Mouse (Mus musculus) brain, embryonic 18.5 days (tissue): Measurements from ENCODE around the gene Gm1123.
A peak's percentile ranks its signal among the peaks of the same experiment; 100 is the strongest.

Source experiments
- DNase-seq: peaks from one replicate; pipeline ENCODE4 v3.0.0-alpha.2; 2012; ENCODE audit warnings: low read depth, low spot score

The Gm1123 gene

GRCm38 (mm10) chr9:99009069-99009897 lies 26.2 kb downstream of the Gm1123 start:
- no peak for DNase-seq

- no peak for DNase-seq
Observed at GRCm38 (mm10) chr9:99001326-99001725, 34.2 kb downstream of the Gm1123 start.

DNA sequence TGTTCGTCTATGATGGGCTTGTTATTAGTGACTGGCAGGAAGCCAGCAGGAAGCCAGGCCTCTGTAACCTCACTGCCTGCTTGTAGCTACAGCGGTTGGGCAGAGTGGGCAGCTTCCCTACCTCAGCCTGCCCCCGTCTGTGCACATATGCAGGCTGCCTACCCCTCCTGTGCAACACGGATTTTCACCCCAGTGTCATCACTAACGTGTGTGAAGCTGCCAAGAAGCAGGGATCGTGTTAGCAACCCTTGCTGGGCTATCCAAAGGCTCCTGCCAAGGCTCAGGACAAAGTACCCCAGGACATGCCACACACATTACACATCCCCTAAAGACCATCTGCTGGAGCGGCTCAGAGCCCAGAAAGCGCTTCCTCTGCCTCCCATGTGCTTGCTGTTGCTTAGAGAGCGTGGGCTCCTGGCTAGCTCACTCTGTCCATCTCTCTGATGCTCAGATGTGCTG lies 35.6 kb downstream of the Gm1123 start:
- DNase-seq, result no peak

DNA sequence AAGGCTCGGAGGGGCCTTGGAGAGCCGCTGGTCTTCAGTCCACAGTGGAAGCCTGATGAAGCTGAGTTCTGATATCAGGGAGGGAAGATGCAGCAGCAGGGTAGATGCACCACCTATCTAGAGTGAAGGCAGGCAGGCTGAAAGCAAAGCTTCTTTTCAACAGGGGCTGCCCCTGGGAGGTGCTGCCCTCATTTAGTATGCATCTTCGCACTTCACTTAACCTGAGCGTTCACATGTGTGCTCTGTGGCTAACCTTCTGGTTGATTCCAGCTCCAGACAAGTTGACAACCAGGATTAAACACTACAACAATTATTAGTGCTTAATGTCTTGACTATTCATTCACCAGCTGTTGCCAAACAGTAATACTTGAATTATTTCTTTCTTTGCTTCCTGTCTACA lies 41.4 kb downstream of the Gm1123 start:
- DNase-seq, result no peak

DNA sequence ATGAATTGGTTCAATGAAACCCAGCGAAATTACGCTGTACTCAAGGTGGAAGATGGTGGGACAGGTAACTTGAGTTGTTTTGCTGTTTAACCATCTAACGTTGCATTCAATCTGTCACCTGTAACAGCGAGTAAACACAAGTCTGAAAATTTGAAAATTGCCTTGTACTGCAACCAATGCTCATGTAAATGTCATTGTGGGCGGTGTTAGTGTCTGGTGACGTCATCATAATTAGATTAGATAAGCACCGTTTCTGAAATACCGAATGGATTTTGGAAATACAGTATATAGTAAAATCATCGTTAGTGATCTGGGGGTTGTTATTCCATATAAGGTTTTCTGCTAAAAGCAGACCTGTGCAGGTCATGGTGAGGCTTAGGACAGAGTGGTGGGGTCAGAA lies 48.4 kb downstream of the Gm1123 start:
- no peak for DNase-seq

DNA sequence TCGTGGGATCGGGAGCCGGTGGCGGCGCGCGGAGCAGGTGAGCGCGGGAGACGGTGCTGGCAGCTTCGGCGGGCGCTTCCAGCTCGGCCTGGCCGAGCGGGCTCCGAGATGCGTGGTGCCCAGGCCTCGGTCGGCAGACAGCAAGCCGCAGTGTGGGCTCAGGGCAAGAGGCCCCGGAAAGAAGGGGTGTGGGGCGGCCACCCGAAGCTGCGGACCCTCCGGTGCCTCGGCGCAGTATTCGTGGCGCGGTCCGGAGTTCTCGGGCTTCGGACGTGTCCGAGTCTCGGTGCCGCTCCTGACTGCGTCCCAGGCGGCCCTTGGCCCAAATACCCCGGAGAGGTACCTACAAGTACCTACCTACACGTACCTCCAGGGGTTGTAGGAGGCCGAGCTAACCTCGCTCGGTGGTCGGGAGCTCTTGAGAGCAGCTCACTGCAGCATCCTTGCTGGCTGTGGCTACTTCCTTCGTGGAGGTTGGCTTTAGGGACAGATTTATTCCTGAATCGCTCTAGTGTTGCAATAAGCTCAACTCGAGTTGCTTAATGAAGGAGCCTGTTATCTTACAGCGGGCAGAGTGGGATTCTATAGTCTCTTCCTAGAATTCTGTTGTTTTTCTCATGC lies 48.9 kb downstream of the Gm1123 start:
- no peak for DNase-seq

DNA sequence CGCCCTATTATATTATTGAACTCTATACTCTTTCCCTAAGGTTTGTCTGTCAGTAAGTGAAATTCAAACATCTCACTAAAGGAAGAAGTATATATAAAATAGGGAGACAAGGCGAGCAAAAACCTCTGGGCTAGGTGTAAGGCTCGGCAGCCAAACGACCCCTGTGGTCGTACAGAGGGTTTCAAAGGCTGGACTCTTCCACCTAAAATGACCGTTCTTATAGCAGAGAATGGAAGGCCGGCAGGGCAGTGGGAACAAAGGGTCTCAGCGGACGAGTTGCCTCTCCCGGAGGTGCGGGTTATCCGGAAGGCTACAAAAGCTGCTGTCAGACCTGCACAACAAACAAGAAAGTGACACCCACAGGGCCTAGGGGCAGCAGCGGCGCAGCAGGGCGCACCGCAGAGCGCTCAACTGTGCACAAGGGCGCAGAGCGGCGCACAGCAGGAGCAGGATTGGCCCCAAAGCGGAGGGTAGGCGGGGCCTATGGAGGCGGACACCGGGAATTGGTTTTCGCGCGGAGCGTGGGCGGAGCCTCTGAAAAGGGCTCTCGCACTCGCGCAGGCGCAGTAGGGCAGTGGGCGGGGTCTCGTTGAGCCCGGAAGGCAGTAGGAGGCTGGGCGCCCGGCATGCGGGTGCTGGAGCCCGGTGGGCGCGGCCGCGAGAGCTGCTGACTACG lies 49.6 kb downstream of the Gm1123 start, which contains the start of gene Faim:
Gene Faim (plus strand): TSS at position 574 of the 676 bp plus-strand sequence.
- peak; percentile 95 for DNase-seq

DNA sequence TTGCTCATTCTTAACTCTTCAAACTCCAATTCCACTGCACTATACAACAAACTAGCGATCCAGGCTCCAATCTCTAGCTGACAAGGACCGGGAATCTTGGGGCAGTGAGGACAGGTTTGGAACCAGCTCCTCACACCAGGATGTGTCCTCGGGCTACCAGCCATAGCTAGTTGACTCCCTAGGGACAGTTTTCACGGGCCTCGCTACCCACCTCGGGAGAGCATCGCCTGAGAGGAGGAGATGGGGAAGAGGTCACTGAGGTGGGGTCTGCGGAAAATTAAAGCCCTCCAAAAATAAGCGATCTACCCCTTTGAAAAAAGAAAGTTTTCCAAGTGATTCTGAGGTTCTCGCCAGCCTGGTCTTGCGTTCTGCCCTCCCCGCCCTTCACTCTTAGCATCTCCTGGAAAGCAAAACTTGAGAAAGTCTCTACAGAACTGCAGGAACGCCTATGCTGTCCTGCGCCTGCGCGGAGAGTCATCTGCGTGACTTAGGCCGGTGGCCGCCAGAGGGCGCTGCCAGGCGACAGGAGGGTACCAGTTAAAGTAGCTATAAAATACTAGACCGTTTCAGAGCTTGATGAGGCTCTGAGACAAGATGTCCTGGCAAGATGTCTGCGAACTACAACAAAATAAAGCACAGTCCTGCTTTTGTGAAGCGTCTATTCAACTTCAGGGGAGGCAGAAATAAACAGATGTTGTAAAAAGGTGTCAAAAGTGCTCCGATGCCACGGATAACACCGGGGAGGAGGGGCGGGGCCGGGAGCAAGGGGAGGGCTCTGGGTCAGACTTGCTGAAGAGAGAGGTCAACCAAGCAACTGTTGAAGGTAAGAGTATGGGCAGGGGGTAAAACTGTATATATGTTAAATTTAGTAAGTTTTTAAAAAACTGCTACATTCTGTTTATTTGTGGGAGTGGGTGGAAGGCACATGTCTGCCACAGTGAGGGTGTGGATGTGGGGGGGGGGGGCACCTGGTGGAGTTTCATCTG lies 55.8 kb downstream of the Gm1123 start:
- no peak for DNase-seq

DNA sequence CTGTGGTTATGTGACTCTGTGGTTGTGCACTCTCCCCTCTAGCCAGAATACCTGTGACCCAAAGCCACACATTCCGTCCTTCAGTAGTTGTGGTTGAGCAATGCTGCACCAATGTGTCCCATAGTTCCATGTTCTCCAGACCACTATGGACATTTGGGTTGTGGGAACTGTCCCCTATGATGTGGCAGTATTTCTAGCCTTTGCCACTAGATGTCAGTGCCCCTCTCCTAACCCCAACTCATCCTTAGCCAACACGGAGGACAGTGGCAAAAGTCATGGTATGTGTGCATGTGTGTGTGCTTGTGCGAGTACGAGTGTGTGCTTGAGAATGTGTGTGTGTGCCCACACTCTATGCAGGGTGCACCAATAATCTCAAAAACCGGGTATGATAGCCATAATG lies 59.0 kb downstream of the Gm1123 start:
- DNase-seq, result no peak

GRCm38 (mm10) chr9:98976081-98976480 lies 59.4 kb downstream of the Gm1123 start:
- DNase-seq, result no peak

- no peak for DNase-seq
Observed at GRCm38 (mm10) chr9:98974898-98975297, 60.6 kb downstream of the Gm1123 start.

DNA sequence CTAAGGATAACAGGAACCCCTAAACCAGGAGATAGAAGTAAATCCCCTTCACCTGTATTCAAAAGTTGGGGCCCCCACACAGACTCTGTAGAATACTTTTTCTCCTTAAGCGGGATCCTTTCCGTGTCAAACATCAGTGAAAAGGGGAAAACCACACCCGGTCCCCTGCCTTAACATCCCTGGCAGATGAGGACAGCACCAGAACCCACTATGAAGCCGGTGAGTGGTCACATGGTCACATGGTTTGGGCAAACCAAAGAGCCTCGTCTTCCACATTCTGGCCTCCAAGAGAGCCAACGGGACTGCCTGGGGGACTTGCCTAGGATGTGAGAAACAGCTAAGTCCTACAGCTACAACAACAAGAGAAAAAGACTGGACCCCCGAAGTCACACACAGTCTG lies 62.0 kb downstream of the Gm1123 start:
- DNase-seq, result no peak

GRCm38 (mm10) chr9:98973101-98973521 lies 62.4 kb downstream of the Gm1123 start:
- DNase-seq, result no peak

- no peak for DNase-seq
Observed at GRCm38 (mm10) chr9:98965084-98965483, 70.4 kb downstream of the Gm1123 start.

GRCm38 (mm10) chr9:98963661-98964060 lies 71.9 kb downstream of the Gm1123 start:
- DNase-seq, result no peak

GRCm38 (mm10) chr9:98962478-98963142 lies 72.9 kb downstream of the Gm1123 start:
- DNase-seq, result no peak

- DNase-seq, result no peak
Observed at GRCm38 (mm10) chr9:98961591-98962477, 73.7 kb downstream of the Gm1123 start.

- DNase-seq, result no peak
Observed at GRCm38 (mm10) chr9:98960348-98960747, 75.2 kb downstream of the Gm1123 start.

DNA sequence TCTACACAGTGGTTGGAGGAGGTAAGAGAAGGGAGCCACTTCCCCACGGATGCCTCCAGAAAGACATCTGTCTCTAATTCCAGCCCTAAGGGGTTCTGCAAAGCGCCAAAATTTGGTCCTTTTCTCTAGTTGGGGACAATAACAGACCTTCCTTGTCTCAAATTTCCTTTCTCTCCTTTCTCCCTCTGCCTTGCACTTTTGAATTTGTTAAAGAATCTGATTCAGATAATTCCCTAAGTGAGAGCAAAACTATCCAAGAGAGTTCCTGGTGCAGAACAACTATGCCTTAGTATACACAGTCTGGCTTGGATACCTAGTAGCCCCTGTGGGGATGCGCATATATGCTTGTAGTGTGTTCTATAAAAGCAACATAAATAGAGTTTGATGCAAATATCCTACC lies 75.7 kb downstream of the Gm1123 start:
- no peak for DNase-seq

DNA sequence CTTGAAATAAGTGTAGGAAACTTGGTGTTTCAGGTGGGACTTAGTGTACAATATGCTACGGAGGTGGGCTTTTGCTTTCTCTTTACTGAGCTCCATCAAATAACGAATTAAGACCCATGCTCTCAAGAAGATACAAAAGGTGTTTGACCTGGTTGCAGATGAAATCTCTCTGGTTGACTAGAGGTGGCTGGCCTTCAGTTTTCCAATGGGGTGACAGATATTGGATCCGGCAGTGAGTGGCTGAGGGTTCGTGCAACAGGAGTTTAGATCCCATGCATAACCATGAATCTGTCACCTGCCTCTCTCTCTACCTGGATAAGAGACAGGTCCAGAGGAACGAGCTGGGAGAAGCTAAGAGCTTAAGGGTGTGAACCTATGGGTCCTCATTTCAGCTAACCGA lies 76.9 kb downstream of the Gm1123 start:
- no peak for DNase-seq
